Mouse (Mus musculus): ENCODE measurements around the gene Tlr7. TPM values are rescaled to one million over a fixed set of nuclear protein-coding genes. Genes with fewer than 3 reads are reported as not detected.
"Not testable (repeated sequence)": the region's sequence is repeated elsewhere in the genome, so short reads cannot be mapped to it uniquely, and the experiment has no call there.

The Tlr7 gene
- 1 to 10 TPM; 3.0 to 7.0 TPM for total RNA-seq (2021)
- long read RNA-seq, experiment 1 = 0 reads
- long read RNA-seq, experiment 2 = 0 reads

DNA sequence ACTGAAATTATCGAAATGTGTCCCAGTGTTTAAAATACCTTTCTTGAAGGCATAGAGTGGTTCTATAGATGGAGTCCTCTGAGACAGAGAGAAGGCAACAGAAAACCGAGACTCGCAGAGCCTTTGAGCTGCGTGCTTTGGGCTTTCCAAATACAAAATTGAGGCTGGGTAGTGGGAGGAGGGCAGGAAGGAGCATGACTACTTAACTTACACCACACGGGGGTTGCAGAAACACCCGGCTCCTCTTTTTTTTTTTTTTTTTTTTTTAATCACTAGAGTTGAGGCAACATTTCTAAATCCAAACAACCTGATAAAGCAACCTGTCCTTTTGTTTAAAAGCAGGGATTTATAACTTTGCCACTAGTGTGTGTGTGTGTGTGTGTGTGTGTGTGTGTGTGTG, at the start of gene Tlr7:
Gene Tlr7 (minus strand): TSS at position 160 of the 400 bp plus-strand sequence.
- no peak for DNase-seq (ENCODE audit: low spot score in 2 of 2)

DNA sequence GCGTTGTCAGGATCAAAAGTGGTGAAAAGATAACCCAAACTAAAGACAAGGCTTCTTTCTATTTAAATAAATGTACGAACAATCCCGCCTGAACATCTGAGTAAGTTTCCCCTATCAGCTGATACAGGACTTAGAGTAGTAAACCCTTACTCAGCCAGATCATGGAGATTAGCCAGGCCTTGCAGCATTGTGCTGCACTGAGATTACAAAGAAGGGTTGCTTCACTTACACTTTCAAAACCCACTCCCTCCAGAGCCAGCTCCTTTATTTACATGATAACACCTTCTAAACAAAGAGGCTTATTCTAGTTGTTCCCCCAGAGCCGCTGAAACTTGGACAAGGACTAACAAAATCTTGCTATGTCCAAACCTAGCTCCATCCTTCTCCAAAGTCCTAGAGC, 49.7 kb upstream of the Tlr7 start:
- DNase-seq (ENCODE audit: low spot score in 2 of 2) = no peak

DNA sequence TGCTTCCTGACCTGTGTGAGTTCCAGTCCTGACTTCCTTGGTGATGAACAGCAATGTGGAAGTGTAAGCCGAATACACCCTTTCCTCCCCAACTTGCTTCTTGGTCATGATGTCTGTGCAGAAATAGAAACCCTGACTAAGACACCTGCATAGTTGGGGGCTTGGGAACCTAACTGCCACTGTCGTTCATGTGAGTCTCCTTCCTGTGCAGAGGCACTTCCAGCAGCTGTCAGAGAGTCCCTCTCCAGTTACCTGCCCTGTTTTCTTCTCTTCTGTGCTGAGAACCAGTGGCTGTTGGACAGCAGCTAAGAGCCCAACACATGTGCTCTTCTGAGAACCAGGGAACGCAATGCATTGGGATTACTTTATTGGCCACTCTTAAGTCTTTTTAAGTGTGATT, 30.9 kb upstream of the Tlr7 start:
- not testable (repeated sequence) for DNase-seq (ENCODE audit: low spot score in 2 of 2)

DNA sequence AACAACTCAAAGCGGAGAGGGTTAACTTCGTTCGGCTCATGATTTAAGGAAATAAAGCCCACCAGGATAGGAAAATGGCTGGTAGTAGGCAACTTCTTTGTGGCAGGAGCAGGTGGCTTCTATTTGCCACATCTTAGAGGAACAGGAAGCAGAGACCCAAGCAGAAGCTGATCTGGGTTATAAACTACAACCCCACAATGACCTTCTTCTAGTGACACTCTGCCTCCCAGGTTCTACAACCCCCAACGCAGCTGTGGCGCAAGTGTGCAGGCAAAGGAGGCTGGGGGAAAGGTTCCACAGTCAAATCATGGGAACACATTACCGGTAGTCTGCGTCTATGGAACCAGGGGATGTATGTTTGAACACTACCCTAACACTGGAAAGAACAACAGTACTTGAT, 29.3 kb upstream of the Tlr7 start:
- no peak for DNase-seq (ENCODE audit: low spot score in 2 of 2)

DNA sequence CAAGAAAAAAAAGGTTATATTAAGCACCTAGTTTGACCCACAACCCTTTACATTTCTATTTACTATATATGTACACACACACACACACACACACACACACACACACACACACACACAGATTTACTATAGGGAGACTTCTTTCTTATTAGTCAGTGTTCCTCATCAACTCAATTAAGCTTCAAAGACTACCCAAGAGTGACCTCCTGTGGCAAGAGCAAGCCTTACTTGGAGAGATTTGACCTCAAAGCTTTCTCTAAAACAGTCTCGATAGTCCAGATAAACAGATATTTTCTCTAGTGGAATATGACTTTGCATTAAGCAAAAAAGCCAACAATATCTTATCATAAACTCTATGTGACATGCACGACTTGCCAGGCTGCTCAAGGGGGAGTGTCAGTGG, 27.1 kb upstream of the Tlr7 start:
- DNase-seq (ENCODE audit: low spot score in 2 of 2) = no peak

- DNase-seq (ENCODE audit: low spot score in 2 of 2) = no peak
These were observed 25.6 kb upstream of the Tlr7 start for GRCm38 (mm10) chrX:167355965-167356364.

- no peak for DNase-seq (ENCODE audit: low spot score in 2 of 2)
These were observed 23.3 kb upstream of the Tlr7 start for GRCm38 (mm10) chrX:167353617-167354016.

GRCm38 (mm10) chrX:167346440-167346839, 16.1 kb upstream of the Tlr7 start:
- no peak for DNase-seq (ENCODE audit: low spot score in 2 of 2)

GRCm38 (mm10) chrX:167344356-167344755, 14.0 kb upstream of the Tlr7 start:
- no peak for DNase-seq (ENCODE audit: low spot score in 2 of 2)

DNA sequence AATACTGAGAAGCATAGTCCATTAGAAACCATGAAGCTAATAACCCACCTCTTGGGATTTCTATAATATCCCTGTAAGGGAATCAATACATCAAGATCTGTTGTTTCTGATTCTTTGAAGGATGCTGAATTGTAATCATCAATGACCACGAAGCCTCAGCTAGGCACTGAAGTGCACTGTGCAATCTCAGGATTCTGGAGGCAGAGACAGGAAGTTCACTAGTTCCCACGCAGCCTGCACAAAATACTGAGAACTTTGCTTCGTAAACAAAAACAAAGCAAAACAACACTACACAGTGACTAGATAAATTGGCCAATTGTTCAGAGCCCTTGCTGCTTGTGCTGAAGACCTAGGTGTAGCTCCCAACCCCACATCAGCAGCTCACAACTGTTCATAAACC, 11.5 kb upstream of the Tlr7 start:
- DNase-seq (ENCODE audit: low spot score in 2 of 2) = no peak

- DNase-seq (ENCODE audit: low spot score in 2 of 2) = no peak
These were observed 9.8 kb upstream of the Tlr7 start for GRCm38 (mm10) chrX:167340190-167340589.

- no peak for DNase-seq (ENCODE audit: low spot score in 2 of 2)
These were observed 7.6 kb upstream of the Tlr7 start for GRCm38 (mm10) chrX:167337990-167338389.

GRCm38 (mm10) chrX:167334571-167334970, 4.2 kb upstream of the Tlr7 start:
- DNase-seq (ENCODE audit: low spot score in 2 of 2) = no peak

GRCm38 (mm10) chrX:167332607-167333006, 2.2 kb upstream of the Tlr7 start:
- no peak for DNase-seq (ENCODE audit: low spot score in 2 of 2)

GRCm38 (mm10) chrX:167330993-167331392, 635 bp upstream of the Tlr7 start:
- no peak for DNase-seq (ENCODE audit: low spot score in 2 of 2)

DNA sequence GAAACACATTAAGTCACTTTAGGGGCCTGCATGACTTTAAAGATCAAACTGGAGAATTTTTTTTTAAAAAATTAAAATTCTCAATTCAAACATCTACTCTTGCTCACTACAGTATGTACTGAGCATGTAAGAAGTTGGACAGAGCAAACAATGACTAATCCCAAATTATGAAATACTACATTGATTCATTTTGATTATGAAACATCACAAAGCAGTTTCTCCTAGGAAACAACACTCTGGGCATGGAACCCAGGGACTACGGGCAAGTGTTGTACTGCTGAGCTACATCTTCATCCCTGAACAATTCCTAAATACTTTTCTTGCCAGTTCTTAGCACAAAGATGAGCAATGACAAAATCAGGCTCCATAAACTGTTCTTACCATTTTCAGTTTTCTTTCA, 738 bp downstream of the Tlr7 start:
- no peak for DNase-seq (ENCODE audit: low spot score in 2 of 2)

DNA sequence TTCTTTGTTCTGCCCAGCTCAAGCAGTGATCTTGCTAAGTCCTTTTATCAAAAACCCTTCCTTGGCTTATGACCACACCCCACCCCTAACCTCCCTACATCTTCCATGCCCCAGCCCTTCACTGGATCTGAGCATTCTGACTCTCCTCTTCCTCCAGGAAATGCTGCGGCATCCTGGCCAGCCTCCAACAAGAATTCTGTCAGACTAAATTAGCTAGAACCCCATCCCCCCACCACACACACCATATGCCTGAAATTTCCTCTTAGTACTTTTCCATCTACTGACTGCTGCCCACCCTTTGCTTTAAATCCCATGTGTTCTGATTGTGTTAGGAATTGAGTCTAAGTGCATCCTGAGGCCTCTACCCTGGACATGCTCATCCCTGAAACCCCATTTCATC, 1.3 kb downstream of the Tlr7 start:
- DNase-seq (ENCODE audit: low spot score in 2 of 2) = no peak

GRCm38 (mm10) chrX:167328519-167328918, 1.8 kb downstream of the Tlr7 start:
- DNase-seq (ENCODE audit: low spot score in 2 of 2) = no peak

- DNase-seq (ENCODE audit: low spot score in 2 of 2) = no peak
These were observed 6.6 kb downstream of the Tlr7 start for GRCm38 (mm10) chrX:167323742-167324141.

DNA sequence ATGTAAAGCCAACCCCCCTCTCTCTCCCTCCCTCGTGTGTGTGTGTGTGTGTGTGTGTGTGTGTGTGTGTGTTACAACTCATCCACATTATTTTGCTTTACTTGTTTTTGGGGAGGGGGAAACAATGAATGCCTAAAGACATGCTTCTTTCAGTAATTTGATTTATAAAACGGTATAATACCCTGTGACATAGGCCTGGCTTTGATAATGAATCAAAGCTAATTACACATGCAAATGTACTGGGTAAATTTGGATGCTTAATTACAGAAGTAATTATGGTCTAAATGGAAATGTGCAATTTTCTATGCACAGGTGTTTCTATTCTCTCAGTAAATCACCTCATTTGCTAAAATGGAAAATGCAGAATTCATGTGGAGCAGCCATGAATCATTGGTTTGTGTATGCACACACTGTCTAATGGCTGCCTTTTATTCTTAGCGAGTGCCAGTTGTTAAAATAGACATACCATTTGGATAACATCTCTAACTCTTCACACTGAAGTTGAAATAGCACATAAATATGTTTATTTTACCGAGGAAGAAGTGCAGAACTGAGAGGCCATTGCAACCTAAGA, 9.0 kb downstream of the Tlr7 start:
- no peak for DNase-seq (ENCODE audit: low spot score in 2 of 2)

GRCm38 (mm10) chrX:167318819-167319396, 11.4 kb downstream of the Tlr7 start:
- no peak for DNase-seq (ENCODE audit: low spot score in 2 of 2)

DNA sequence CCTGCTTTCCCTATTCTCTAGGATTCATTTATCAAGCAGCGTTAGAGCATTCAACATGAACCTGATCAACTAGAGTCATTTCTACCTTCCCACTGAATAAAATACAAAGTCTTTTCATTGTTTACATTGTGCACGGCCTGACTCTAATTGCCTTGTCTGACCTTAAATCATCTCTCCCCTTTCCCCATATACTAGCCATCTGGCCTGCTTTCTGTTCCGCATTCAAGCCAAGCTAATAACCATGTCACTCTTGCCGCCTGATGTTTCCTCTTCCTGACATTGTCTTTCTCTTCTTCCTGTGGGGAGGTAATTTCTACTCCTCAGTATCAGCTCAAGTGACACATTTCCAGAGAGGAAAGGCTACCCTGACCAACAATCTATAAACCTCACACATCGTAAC, 14.6 kb downstream of the Tlr7 start:
- DNase-seq (ENCODE audit: low spot score in 2 of 2) = no peak

DNA sequence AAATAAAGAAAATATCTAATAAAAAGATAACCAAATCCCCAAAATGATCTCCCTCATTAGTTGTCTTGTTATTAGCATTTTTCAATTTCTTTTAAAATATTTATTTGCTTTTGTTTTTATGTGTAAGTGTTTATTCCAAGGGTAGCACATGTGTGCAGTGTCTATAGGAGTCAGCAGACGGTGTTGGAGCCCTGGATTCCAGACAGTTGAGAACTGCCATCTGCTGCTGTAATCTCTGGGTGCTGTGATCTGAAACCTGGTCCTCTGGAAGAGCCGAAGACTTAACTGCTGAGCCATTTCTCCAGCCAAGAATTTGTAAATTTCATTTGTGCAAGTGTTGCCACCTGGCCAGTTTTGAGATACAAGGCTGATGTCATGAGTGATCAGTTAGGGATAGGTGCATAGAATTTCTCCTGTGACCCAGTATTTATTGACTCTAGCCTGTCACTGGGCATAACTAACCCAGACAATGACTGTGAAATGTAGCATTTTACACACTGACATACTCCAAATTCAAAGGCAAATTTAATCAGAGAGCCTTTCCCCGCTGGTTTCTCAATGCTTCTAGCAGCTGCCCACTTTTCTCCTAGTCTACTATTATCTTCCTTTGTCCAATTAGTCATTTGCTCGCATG, 15.1 kb downstream of the Tlr7 start:
- no peak for DNase-seq (ENCODE audit: low spot score in 2 of 2)

Measured in adrenal gland, adult 18-20 months (tissue).